Mouse (Mus musculus) adrenal gland, adult 18-20 months (tissue): ENCODE results near the gene Ap1m1. TPM values are rescaled to one million over a fixed set of nuclear protein-coding genes. Genes with fewer than 3 reads are reported as not detected.

Experiments used
- DNase-seq, 2 experiments: peaks; one replicate each; pipeline ENCODE4 v3.0.0; 2021 to 2022; ENCODE audit warnings: low spot score in 2 of 2
- total RNA-seq, 2 experiments: library from RNA; stranded (reverse); gene quantifications; 1 replicate in 1 of 2; 2 replicates in 1 of 2; pipeline ENCODE4 v1.2.3; 2021

Ap1m1 gene
- total RNA-seq, 2 experiments from 2014 or later, result 52.6 to 55.4 TPM

DNA sequence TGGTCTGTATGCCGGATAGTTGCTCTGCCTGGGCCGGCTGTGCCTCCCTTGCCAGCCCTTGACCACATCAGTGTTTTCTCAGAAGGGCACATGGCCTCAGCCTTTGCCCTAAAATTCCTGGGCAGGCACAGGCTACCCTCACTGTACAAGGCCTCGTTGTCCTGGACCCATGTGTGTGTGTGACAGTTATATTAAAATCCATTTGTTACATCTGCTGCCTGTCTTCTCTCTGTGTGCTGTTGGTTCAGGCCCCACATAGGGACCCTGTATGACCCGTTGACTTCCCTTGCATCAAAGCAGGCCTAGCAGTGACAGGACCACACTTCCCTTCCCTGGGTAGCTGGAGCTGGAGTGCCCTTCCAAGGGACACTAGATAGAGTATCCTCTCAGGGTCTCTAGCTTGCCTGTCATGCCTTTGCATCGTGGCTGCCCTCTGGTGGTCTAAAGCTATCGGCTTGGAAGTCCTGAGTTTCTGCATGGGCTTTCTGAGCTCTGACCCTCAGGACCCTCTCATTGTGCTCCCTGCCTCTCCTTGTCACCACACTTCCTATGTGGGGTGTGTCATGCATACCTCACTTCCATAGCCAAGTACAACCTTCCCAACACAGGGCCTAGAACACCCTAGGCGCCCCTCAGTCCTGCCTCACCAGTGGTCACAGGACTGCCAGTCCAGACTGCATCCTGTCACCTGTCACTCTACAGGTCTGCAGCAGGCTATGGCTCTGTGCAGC lies 17.5 kb downstream of the Ap1m1 start:
- no peak for DNase-seq

DNA sequence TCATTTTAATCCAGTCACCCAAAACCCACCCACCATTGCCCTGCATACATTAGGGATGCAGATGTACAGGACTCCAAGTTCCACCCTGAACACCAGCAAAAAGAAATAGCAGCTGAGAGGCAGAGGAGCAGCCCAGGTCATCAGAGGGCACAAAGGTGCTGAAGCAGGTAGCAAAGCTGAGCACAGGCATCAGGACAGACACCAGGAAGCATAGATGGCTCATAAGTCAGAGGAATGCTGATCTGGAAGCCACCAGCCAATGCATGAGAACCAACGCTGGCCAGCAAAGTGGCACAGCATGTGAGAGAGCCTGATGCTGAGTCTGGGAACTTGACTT lies 18.1 kb downstream of the Ap1m1 start:
- no peak for DNase-seq

DNA sequence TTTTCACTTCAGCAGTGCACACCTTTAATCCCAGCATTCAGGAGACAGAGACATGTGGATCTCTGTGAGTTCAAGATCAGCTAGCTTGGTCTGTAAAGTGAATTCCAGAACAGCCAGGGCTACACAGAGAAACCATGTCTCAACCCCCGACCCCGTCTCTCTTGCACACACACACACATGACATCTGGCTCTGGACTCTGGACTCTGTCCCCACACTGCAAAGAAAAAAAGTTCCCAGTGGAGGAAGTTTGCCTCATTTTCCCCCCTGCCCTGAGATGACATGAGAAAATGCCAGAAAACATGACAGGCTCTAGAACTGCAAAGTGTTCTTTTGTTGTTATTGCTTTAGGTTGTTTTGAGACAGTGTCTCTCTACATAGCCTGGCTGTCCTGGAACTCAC lies 20.0 kb downstream of the Ap1m1 start:
- no peak for DNase-seq

DNA sequence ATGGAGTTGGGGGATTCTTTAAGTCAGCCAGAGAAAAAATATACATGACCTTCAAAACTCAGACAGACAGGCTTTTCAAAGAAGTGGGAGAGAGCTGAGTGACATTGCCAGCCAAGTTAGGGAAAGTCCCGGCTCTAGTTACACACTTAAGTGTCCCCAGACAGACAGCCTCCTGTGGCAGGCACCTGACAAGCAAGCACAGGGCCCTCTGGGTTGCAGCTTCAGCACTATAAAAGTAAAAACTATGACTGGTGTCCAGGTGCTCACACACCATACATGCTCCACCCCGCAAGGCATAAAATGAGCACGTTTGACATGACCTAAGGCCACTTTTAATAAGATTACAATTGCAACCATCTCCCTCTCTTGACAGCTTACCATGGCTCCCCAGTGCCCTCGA lies 20.8 kb downstream of the Ap1m1 start:
- peak in 1 of 2 experiments; percentile 24 for DNase-seq

DNA sequence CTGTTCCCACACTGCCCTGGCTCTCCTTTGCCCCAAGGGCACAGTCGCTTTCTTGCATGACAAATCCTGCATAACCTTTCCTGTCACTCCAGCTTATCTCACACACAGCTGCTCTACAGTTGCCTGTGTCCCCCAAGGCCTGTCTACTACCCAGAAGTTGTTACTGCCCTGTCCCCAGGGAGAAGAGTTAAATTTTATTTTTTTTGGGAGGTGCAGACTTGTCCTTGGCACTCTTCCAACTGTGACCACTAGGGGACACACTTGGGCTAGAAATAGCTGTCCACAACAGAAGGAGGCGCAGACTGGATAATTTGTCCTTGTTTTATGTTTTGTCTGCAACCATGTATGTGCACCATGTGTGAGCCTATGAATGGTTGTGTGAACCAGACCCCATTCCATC lies 21.2 kb downstream of the Ap1m1 start:
- peak; percentile 46 to 64 for DNase-seq

DNA sequence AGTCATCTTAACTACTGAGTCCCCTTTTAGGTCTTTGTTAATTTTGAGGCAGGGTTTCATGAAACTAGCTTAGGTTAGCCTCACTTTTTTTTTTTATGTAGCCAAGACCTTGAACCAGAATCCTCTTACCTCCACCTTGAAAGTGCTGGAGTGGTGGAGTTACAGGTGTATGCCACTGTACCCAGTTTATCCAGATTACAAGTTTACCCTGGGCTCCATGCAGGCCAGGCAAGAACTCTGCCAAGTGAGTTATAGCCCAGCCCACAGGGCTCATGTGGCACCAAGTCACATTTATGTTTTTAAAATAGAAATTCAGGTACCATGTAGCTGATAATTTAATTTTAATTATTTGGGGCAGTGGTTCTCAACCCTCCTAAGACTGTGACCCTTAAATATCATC lies 21.6 kb downstream of the Ap1m1 start:
- no peak for DNase-seq

DNA sequence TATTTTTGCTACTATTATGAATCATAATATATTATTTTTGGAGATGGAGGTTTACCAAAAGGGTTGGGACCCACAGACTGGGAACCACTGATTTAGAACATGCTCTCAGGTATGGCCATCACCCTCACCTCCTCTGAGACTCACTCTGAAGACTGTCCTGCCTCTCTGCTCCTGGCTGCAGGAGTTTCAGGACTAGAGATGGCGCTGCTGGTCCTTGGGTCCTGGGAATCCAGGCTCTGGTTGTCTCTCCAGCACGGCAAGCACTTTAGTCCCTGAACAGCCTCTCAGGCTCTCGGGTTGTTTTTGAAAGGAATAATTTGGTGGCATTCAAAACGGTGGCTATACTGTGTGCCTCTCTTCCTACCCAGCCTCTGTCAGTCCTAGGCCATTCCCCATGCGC lies 22.1 kb downstream of the Ap1m1 start:
- peak in 1 of 2 experiments; percentile 42 for DNase-seq

DNA sequence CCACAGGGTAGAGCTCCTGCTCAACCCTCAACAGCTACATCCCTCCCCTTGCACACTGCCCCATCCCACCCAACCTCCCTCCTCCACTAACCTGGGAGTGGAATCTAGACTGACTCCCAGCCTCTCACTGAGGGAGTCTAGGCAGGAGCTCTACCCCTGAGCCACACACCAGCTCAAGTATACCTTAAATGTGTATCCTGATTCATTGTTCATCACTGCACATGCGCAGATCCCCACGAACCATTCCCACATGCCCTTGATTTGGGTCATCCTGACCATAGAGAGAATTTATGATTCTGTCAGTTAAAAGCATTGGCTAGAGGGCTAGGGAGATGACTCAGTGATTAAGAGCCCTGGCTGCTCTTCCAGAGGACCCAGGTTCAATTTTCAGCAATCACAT lies 22.9 kb downstream of the Ap1m1 start:
- DNase-seq, result peak; percentile 48 to 71

DNA sequence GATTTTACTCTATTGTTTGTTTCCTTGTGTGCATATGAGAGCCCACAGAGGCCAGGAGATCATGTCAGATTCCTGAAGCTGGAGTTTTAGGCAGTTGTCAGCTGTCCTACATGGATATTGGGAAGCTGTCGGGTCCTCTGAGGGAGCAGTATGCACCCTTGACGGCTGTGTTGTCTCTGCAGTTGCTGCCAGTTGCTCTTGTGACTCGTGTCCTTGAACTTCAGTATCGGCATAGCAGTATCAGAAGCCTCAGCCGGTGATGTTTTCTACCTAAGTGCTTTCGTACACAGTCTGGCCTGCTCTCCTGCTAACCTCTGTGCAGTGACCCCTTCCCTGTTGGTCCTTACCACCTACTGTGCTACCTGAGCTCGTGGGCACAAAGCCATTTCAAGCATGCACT lies 23.6 kb downstream of the Ap1m1 start:
- DNase-seq, result peak in 1 of 2 experiments; percentile 35

DNA sequence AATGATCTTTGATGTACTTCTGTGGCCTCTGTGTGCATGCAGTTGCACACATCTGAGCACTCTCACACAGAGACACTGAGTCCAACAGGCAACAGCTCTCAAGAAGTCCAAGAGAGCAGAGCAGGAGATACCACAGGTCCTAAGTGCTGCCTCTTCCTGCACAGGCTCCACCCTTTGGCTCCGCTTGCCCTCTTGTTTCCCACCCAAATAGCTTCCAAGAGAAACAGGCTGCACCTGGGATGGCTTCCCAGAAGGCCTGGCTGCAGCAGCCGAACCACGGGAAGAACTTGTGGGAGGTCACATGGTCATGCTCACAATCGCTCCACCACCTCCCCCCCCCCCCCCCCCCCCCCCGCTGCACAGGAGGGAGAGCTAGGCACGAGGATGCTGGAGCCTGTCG lies 25.5 kb downstream of the Ap1m1 start:
- no peak for DNase-seq

DNA sequence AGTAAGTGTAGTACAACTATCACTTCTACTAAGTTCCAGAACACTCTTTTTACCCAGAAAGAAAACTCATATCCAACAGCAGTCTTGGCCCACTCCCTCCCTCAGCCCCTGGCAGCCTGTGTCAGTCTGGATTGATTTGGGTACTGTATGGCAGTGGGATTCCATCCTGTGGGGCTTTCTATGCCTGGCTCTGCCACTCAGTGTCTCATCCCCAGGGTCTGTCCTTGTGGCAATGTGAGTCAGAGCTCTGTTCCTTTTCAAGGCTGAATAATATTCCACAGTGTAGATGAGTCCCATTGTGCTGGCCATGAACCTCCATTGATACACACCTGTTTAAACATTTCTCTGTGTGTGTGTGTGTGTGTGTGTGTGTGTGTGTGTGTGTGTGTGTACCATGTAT lies 26.9 kb downstream of the Ap1m1 start:
- no peak for DNase-seq

DNA sequence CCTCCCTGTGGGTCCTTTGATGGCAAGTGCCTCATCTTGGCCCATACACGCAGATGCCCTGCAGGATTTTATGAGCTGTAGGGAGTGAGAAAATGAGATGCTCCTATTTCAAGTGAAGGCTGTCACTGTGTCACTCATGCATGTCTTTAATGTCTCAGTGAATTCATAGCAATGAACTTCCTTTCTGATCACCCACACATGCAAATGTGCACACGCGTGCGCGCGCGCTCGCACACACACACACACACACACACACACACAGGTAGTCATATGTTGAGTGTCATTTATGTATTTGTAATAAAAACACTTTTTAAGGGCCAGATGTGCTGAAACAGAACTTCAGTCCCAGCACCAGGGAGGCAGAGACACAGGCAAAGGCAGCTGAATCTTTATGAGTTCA lies 27.3 kb downstream of the Ap1m1 start:
- no peak for DNase-seq

DNA sequence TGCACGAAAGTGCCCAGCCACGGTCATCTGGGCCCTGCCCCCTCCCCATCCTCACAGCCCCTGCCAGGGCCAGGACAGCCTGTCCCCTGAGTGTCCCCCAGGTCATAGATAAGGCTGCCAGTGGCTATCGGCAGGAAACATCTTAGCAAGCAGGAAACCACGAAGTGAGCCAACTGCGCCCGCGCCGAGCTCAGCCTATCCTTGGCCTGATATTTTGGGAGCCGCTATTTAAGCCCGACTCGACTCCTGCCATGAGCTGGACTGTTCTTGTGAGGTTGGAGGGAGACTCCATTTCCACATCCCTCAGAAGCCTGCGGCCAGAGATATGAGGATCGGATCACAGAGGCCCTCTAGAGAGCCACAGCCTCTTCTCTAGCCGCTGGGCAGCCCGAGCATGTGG lies 28.5 kb downstream of the Ap1m1 start:
- peak; percentile 34 to 51 for DNase-seq

DNA sequence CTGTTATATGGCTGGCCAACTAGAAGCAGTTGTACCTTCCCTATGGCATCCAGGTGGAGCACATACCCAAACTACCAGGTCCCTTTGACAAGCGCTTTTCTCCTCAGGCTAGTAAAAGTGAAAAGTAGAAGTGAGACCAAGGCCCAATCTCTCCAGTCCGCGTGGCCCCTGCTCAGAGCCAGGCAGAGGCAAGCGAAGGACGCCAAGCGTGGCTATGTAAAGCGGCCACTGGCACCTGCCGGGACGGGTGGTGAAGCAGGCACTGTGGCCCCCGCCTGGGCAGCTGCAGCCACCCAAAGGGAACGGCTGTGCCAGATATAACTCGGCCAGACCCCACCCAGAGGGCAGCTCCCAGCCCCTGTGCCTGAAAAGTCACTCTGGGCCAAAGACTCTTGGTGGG lies 30.8 kb downstream of the Ap1m1 start:
- DNase-seq, result no peak

DNA sequence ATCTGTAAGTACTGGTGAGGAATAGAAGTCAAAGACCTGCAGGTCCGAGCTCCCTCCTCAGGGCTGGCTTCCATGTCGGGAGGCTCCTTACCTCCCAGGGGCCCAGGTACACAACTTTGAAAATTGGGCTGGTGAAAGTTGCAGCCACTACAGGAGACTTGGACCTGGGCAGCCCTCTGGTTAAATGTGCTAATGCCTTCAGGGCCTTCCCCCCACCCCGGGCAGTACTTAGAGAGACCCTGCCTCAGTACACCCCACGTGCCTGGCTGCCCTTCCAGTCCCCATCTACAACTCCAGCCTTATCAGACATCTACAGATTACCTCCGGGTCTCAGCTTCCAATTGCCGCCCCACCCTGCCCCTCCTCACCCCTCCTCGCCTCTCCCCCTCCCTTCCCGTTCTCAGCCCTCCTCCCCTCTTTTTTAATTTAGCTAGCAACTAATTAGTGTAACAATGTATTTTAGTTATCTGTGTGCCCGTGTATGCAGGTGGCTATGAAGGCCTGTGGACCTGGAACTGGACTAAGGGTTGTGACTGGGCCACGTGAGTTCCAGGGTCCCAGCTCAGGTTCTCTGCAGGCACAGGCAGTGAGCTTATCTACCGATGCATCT lies 31.3 kb downstream of the Ap1m1 start:
- no peak for DNase-seq

DNA sequence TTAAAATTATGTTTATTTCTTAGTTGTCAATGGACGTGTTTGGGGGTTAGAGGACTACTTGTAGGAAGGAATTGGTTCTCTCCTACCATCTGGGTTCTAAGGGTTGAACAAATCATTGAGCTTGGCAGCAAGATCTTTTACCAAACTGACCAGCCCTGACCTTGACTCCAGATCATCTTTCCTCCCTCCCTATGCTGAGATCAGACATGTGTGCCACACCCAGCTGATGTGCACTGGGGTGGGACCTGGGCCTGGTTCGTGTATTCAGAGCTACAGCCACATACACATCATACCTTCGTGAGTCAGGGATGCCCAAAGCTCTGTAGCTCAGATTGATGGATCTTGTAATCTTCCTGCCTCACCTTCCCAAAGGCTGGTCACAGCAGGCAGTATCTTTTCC lies 31.9 kb downstream of the Ap1m1 start:
- no peak for DNase-seq

DNA sequence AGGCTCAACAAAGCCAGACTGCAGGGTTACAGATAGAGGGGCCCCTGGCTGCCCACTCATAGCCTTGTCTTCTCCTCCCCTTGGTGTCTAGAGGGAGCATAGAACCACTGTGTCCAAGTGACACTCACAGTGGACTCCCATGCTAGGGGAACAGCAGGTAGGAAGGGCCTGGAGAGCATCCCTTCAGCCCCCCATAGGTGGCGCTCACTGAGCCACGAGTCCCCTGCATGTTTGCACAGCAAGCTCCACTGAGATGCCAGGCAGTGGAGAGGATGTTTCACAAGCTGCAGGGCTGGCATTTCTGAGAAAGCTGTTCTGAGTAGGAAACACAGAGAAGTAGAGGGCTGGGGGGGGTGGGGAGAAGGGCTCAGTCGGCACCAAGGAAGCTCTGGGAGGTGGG lies 32.5 kb downstream of the Ap1m1 start:
- peak; percentile 60 to 63 for DNase-seq

DNA sequence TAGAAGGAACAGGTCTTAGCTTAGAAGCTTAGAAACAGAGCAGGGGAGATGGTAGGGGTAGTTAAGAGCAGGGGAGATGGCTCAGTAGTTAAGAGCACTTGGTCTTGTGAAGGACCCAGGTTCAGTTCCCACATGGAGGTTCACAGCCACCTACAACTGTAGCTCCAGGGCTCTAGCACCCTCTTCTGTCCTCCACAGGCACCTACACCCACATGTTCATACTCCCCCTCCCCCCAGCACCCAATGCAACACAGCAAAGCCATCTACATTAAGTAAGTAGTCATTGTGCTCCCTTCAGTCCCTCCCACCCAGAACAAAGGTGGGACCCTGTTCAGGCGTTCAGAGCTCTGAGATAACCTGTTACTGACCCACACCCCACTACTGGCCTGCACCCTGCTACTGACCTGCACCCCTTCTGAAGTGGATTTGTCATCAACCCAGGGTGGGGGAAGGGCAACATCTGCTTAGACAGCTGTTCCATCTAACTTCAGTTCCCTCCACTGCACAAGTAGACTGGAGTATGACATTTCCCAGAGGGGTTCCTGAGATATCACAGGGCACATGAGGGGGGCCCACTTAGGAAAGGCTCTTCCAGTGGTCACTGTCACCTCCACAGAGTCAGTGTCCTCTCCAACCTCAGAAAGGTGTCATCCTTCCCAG lies 33.4 kb downstream of the Ap1m1 start:
- no peak for DNase-seq

DNA sequence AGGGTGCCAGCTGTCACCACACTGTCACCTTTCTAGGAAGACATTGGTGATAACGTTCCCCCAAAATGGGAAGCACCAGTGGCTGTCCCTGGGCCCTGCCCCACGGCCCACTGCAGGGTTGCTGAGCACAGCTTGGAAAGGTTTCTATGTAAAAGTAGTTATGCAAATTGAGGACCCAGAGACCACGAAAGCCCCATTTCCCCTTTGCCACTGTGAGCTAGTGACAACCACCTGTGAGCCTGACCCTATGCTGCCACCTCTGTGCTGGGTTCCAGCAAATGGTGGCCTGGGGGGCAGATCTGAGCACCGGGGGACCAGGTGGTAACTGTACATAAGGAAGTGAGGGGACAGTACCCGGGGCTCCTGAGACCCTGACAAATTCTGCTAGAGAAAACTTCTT lies 34.0 kb downstream of the Ap1m1 start:
- no peak for DNase-seq

DNA sequence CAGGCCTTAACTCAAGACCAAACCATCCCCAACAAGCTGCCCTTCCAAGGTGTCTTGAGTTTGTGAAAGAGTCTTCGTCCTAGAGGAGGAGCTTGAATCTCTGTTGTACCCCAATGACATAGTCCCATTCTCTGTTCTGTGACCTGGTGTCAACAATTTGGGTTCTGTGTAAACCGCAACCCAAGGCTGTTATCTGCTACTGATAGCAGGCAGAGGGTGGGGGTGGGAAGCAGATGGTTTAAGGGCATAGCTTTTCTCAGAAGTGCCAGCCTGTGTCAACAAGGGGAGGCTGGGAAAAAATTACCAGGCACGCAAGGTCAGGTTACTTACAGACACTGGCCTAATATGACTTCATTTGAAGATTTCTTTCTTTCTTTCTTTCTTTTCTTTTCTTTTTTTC lies 37.4 kb downstream of the Ap1m1 start:
- DNase-seq, result no peak

DNA sequence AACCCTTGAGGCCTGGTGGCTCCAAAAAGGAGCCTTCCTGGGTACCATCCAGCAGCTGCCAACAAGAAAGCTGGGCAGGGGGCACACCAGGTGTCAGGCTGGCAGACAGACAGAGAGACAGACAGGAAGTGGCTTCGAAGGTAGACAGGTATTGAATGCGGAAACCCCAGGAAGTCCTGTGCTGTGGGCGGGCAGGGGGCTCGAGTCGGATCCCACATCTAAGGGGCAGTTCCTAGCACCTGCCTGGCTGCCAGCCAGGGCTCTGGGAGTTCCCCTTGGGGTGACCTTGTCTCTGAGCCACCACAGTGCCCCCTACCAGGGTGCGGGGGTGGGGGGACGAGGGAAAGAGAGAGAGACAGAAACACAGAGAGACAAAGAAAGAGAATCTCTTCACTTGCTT lies 39.3 kb downstream of the Ap1m1 start:
- DNase-seq, result no peak

DNA sequence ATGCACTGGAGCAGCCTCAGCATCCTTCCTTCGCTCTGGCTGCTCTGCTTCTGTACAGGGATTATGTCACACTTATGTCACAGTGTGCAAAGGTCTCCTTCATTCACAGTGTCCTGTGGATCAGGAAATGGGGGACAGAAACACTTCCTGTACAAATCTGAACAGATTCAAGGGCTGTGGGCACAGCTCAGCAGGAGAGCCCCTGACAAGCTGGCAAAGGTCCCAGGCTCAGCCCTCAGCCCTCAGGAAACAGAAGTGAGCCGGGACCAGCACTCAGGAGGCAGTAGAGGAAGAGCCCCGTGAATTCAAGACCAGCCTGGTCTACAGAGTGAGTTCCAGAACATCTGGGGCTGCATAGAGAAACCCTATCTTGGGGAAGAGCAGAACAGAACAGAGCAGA lies 41.8 kb downstream of the Ap1m1 start:
- DNase-seq, result no peak

DNA sequence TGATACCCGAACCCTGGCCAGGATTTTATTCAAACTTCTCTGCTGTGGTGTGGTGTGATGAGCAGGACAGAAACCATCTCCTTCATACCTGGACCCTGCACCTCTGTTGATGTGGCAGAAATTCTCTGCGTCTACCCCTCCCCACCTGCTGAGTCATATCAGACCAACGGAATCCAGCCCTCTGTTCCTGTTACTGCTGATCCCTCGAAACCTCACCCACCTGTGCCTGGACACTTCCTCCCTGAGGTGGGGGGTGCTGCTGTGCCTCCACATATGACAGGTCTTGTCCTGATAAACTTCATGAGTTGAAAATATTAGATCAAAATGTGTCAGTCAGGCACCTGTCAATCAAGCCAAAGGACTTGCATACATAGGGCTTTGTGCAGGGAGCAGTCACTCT lies 45.5 kb downstream of the Ap1m1 start:
- DNase-seq, result no peak
